Mouse (Mus musculus) CD4-positive, CD25-positive, alpha-beta regulatory T cell, adult 2 months (primary cell): ENCODE results near the gene Olfr1512.
"Not testable (repeated sequence)": the region's sequence is repeated elsewhere in the genome, so short reads cannot be mapped to it uniquely, and the experiment has no call there.

Source experiments
- DNase-seq: peaks from one replicate; pipeline ENCODE4 v3.0.0-alpha.2; 2012; ENCODE audit warnings: low read depth, low spot score

The Olfr1512 gene

DNA sequence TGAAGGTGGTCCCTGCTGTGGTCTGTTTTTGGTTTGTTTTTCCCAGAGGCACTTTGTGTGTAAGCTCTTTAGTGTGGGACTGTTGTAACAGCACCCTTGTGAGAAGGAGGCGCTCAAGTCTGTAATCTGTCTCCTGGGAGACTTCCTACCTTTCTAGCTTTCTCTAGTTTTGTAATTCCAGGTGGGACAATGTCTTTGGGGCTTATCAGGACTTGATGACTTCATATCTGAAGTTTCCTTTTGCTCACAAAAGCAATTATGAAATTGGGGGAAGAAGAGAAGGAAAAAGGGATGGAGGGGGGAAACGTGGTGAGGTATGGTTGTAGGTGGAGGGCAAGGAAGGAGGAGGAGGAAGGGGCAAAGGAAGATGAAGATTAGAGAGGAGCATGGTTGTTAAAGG is at the start of gene Olfr1512:
Olfr1512 (minus strand) TSS at position 101 of the 400 bp plus-strand sequence.
- DNase-seq: no peak

- peak; percentile 14 for DNase-seq
Measured at GRCm38 (mm10) chr14:52427686-52428085, 48.7 kb upstream of the Olfr1512 start.

DNA sequence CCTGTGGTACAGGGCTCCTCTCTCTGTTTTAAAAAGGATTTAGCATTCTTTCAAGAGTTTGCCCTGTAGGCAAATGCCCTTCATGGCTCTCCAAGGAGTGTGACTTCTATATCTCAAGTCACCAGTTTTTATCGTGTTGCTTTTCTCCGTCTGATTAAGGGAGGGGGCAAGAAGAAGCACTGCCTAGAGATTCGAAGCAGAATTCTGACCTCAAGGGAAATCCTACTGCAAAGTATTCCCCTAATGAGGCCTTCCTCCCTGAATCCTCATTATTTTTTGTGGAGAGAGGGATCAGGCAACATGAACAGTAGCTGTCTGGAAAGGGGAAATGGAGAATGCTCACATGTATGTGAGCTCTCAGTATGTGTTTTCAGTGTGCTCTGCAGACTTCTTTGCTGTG is 35.3 kb upstream of the Olfr1512 start, which contains the start of gene Olfr1510:
Olfr1510 (minus strand) TSS at position 101 of the 400 bp plus-strand sequence.
- DNase-seq: no peak

- not testable (repeated sequence) for DNase-seq
Measured at GRCm38 (mm10) chr14:52410142-52410919, 31.4 kb upstream of the Olfr1512 start.

DNA sequence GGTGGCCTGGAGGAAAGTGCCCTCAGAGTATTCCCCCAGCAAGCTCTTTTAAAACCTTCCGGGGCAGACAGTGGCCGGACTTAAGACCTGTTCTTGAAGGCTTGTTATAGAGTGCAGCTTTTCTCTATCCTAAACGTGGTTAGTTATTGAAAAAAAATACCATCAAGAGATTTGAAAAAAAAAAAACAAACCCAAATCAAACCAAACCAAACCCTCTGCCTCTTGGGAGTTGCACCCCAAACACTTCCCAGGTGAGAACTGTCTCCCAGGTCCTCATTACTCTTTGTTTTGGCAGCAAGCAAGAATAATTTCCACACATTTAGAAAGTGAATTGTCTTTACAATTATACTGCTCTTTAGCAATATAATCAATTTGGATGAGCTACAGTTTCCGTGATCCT is 18.3 kb upstream of the Olfr1512 start, which contains the start of gene Olfr1511:
Olfr1511 (minus strand) TSS at position 101 of the 400 bp plus-strand sequence.
- DNase-seq: no peak

DNA sequence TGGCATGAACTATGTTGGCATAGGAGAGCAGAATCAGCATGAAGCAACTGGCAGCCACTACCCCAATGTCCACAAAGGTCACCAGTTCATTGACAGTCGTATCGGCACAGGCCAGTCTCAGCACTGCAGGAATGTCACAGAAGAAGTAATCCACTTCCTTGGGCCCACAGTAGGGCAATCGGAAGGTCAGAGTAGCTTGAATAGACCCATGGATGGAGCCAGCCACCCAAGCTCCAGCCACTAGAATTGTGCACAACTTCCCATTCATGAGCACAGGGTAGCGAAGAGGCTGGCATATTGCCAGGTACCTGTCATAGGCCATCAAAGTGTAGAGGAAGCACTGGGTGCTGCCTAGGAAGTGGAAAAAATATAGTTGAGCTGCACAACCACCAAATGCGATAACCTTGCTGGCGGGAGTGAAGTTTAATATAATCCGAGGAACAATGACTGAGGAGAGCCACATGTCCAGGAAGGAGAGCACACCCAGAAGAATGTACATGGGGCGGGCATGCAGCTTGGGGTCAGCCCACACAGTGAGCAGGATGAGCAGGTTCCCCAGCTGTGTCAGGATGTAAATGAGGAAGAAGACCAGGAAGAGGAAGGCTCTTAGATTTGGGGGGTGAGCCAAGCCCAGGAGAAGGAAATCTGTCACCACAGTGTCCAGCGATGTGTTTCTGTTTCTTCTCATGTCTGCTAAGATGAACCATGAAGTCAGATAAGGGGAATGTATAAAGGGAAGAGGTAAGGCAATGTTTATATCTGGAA is 11.3 kb upstream of the Olfr1512 start:
- not testable (repeated sequence) for DNase-seq

GRCm38 (mm10) chr14:52368741-52369140 is 10.2 kb downstream of the Olfr1512 start:
- DNase-seq: no peak

- no peak for DNase-seq
Measured at GRCm38 (mm10) chr14:52356308-52356707, 22.7 kb downstream of the Olfr1512 start, which contains the start of gene Olfr1513. Olfr1513 (minus strand) TSS chr14:52356408.

GRCm38 (mm10) chr14:52339512-52339852 is 39.5 kb downstream of the Olfr1512 start:
- no peak for DNase-seq

DNA sequence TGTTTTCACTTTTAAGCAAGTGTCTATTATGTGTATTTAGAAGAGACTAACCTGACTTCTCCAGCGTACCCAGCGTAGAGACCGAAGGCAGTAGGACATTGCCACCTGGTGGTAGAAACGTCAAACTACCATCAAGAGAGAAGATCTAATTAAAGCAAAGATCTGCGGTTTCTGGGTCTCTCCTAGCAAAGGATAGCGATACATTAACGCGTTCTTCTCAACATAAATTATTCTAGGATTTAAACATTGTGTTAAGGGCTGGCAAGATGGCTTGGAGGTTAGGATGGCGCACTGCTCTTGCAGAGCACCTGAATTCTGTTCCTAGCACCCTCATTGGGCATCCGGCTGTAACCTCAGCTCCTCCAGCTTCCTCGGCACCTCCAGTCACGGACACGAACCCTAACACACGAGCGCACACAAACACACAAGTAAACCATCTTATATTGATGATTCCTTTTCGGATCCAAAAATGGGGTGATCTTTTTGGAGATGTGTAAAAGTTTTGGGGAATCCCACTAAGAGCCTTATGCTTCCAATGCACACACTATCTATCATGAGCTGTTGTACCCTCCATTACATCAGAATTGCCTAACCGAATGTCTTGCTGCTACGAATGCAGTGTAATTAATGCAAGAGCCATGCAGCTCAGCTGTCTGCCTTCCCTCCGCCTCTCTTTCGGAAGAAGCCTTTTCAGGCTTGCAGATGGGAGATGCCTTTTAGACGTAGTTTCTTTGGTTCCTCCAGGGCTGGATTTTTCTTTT is 40.0 kb downstream of the Olfr1512 start:
- peak; percentile 87 for DNase-seq

DNA sequence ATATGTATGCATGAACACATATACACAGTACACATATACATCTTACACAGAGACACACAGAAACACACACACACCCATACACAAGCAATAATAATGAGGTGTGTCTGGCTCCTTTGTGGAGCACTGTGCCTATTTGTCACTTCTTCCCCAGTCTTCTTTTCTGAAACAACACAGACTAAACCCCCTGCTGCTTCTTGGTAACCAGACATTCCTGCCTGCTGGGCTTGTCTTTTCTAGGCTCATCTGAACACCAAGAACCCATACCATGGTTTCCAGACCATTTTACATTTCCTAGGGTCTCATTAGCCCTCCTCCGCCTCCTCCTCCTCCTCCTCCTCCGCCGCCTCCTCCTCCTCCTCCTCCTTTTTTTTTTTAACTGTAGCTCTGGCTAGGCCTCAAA is 46.8 kb downstream of the Olfr1512 start:
- no peak for DNase-seq

DNA sequence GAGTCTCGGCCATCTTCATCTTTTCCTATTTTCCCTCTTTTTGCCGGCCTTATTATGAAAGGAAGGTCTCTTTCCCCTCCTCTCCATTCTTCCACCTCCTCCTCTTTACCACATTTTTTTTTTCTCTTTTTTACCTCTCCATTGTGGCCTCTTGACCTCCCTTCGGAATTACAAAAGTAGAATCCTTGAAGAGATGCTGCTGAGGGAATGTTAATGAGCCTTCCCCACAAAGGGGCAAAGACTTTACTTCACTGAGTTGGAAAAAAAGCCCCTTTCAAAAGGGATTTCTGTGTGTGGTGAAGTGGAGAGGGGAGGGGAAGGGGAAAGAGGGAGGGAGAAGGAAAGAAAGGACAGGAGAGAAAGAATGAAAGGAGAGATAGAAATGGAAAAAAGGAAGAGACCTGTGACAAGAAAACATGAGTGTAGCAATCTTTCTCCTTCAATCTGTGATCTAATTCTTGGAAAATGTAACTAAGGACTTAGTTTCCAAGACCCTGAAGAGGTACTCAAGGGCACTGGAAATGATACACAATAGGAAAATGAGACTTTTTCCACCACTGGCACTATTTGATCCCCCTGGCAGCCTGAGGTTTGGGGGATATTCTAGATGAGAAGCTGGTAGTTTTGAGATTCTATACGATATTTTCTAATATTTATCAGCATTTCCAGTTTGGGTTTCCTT is 47.8 kb downstream of the Olfr1512 start:
- no peak for DNase-seq

DNA sequence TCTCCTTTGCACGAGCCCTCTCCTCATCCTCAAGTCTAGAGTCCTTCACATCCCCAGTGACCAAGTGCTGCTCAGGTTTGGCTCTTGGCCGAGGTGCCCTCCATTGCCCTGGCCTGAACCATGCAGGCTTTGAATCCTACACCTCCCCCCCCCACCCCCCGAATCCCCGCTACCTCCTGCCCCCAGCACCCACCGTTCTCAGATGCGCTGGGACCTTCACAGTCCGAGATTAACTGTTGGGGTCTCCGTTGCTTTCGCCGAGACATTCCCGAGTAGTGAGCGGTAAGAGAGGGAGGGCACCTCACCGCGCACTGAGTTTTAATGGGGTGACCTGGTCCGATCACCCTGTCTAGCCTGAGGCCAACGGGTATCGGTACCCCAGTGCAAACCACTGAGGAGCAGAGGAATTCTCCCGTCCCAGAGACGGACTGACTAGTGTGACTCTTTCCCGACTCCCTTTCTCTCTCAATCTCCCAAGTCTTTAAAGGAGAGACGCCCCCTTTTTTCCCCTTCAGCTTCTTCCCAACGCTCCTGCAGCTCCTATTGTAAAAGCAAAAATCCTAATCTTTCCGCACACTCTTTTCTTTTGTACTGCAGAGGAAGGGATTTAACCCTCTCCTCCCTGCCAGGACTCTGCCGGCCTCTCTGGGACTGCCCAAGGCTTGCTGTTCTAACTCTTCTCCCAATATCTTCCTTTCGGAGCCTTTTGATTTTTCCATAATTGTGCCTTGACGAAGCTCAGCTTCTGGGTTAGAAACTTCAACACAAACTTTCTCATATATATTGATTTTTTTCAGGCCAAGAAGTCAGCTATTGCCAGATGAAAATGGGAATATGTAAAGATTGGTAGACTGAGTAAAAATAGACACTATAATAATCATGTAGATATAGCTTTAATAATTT is 50.8 kb downstream of the Olfr1512 start, which contains the start of gene Sall2:
Sall2 (minus strand) TSS at position 853 of the 903 bp plus-strand sequence.
- no peak for DNase-seq

DNA sequence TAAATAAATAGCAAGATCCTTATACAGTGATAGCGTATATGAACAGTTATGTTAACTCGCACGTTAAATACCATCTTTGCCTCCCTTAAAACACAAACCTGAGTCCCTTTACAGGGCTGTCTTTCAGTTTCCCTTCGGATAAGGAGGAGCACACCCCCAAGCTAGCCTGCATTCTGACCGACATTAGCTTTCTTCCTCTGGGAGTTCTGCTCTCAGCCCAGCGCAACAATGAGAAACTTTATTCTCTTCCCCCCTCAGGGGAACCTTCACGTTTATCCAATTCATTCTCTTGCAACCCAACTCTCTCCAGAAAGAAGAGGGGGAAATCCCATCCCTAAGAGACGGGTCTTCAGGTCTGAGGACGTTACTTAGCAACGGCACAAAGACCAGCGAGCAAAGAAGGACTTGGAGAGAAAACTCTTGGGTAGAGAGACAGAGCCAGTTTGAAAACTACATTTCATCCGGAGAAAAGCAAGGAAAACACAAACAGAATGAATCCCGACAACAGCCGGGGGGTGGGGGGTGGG is 51.5 kb downstream of the Olfr1512 start:
- DNase-seq: no peak

DNA sequence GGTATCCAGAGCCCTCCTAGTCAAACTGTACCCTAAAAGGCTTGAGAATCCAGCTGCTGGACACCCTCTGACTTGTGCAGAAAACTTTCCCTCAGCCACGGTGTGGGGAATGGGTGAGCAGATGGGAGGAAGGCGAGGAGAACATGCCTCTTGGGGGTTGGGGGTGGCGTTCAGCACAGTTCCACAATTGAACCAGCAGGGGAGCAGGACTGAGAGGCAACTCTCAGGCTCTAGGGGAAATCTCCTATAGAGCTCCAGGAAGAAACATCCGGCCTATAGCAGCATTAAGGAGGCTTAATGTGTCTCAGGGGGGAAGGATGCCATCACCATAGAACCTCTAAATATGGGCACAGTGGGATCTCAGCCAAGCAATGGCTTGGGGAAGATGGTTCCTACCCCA is 53.1 kb downstream of the Olfr1512 start:
- no peak for DNase-seq
